15 mouse cellular contexts compared by ENCODE assay signal in the genomic region with DNA sequence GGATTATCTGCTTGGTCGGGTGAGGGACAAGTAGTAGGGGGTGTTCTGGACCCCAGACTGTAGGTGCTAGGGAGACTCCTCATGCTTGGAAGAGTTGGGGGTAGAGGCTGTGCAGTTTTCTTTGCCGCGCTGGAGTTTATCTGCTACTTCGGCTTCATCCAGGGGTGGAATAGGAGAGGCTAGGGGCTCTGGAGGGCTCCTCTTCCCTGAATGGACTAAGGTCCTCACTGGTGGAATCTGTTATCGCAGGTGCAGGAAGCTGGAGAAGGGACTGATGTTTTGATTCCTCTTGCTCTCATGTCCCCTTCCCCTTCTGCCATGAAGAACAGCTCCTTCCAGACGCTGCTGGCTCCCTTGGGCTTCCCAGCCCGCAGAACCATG. TPM values are rescaled to one million over a fixed set of nuclear protein-coding genes. Genes with fewer than 3 reads are reported as not detected.
DNase-seq lines count a peak whose midpoint lies in the region; ATAC-seq and TF ChIP-seq lines count a peak whose summit lies in the region.
"Had no signal": no experiment of that assay in that cellular context is flagged by ENCODE, and none has a peak within 500 bp of the region (broad histone marks: within the 10 kb centered on the region; RNA-seq: fewer than 3 reads in every experiment).

No protein-coding gene starts in this region.

- intact Hi-C loops in heart, postnatal 10 days (cut with DNase I): no loop called here

- peak; percentile 21; the same call in 1 of the 2 replicates for ATAC-seq in hindbrain, embryonic 12.5 days (ENCODE audit: low FRiP score)
- ATAC-seq in midbrain, embryonic 11.5 days (ENCODE audit: low FRiP score): no peak; the same call in 1 of the 2 replicates
- ATAC-seq: inflammation-experienced regulatory T-cells, adult 6 months; lung, postnatal 0 days had no signal

- H3K4me3 ChIP-seq in testis, adult 2 months (ENCODE audit: control insufficient read depth, low read depth, low read length): peak overlapping the region; percentile 46
- H3K4me3 ChIP-seq in hindbrain, embryonic 12.5 days: no peak overlapping the region
- no peak overlapping the region for H3K4me3 ChIP-seq in midbrain, embryonic 11.5 days (ENCODE audit: low read depth, low read length)
- H3K4me3 ChIP-seq in heart, embryonic 10.5 days: no peak overlapping the region
- no peak overlapping the region for H3K4me3 ChIP-seq in thymus, adult 2 months (ENCODE audit: control insufficient read depth, insufficient read depth, low read length)
- H3K4me3 ChIP-seq: heart, embryonic 13.5 days; limb, embryonic 15.5 days had no signal

- H3K27me3 ChIP-seq in testis, adult 2 months (ENCODE audit: control insufficient read depth, insufficient read depth, low read length): no peaks in the 10 kb centered on the region
- peaks cover 19% of the 10 kb centered on the region for H3K27me3 ChIP-seq in hindbrain, embryonic 12.5 days
- H3K27me3 ChIP-seq in midbrain, embryonic 11.5 days (ENCODE audit: control insufficient read depth, insufficient read depth, low read length): peaks cover 4% of the 10 kb centered on the region; the same call in 1 of the 2 replicates
- peaks cover 79% of the 10 kb centered on the region for H3K27me3 ChIP-seq in heart, embryonic 10.5 days (ENCODE audit: insufficient read depth, poor library complexity, severe bottlenecking)
- H3K27me3 ChIP-seq in thymus, adult 2 months (ENCODE audit: control insufficient read depth, insufficient read depth, low read length): peaks cover 7% of the 10 kb centered on the region; the same call in 1 of the 2 replicates

- peak overlapping the region; percentile 39 for H3K4me2 ChIP-seq in hindbrain, embryonic 12.5 days (replicated peaks)
- peak overlapping the region; percentile 33 for H3K4me2 ChIP-seq in midbrain, embryonic 11.5 days
- H3K4me2 ChIP-seq: heart, embryonic 13.5 days had no signal

- TF ChIP-seq POLR2A in testis, adult 2 months (IDR thresholded peaks at IDR 0.05; ENCODE audit: control insufficient read depth, low read depth, low read length): no peak
- no peak for TF ChIP-seq POLR2A in thymus, adult 2 months (IDR thresholded peaks at IDR 0.05; ENCODE audit: control insufficient read depth, extremely low read depth, insufficient read depth, low read length, poor library complexity)

- H3K36me3 ChIP-seq in testis, adult 2 months (ENCODE audit: control insufficient read depth, insufficient read depth, low read length): no peaks in the 10 kb centered on the region
- no peaks in the 10 kb centered on the region for H3K36me3 ChIP-seq in hindbrain, embryonic 12.5 days
- no peaks in the 10 kb centered on the region for H3K36me3 ChIP-seq in midbrain, embryonic 11.5 days (ENCODE audit: control insufficient read depth, insufficient read depth, low read length)
- no peaks in the 10 kb centered on the region for H3K36me3 ChIP-seq in heart, embryonic 10.5 days
- H3K36me3 ChIP-seq in thymus, adult 2 months (ENCODE audit: control insufficient read depth, insufficient read depth, low read length): no peaks in the 10 kb centered on the region
- H3K36me3 ChIP-seq: heart, embryonic 13.5 days; limb, embryonic 15.5 days had no signal

- TF ChIP-seq CTCF in testis, adult 2 months (IDR thresholded peaks at IDR 0.05; ENCODE audit: control insufficient read depth, insufficient read depth, insufficient replicate concordance, low read depth, low read length): no peak
- no peak for TF ChIP-seq CTCF in thymus, adult 2 months (IDR thresholded peaks at IDR 0.05; ENCODE audit: borderline replicate concordance, control insufficient read depth, extremely low read depth, insufficient read depth, low read length, poor library complexity)

- no peak overlapping the region for H3K27ac ChIP-seq in testis, adult 2 months (ENCODE audit: control insufficient read depth, insufficient read depth, low read depth, low read length)
- peak overlapping the region; percentile 89 for H3K27ac ChIP-seq in hindbrain, embryonic 12.5 days
- H3K27ac ChIP-seq in midbrain, embryonic 11.5 days (ENCODE audit: low read depth, low read length): no peak overlapping the region; the same call in 1 of the 2 replicates
- no peak overlapping the region for H3K27ac ChIP-seq in heart, embryonic 10.5 days
- H3K27ac ChIP-seq in thymus, adult 2 months (ENCODE audit: control insufficient read depth, insufficient read depth, low read length): no peak overlapping the region
- H3K27ac ChIP-seq: heart, embryonic 13.5 days; limb, embryonic 15.5 days had no signal

- WGBS in hindbrain, embryonic 12.5 days: 19% methylated on average over 7 of the region's 7 CpGs
- 12% methylated on average over 7 of the region's 7 CpGs for WGBS in midbrain, embryonic 11.5 days
- WGBS in heart, embryonic 10.5 days: 43% methylated on average over 7 of the region's 7 CpGs
- WGBS in thymus, adult 2 months: 61% methylated on average over 7 of the region's 7 CpGs

- H3K9ac ChIP-seq in hindbrain, embryonic 12.5 days: 0 out of 2 replicates have a peak overlapping the region, but pooled peaks have one; percentile 23
- H3K9ac ChIP-seq in midbrain, embryonic 11.5 days (ENCODE audit: low read length): 0 out of 2 replicates have a peak overlapping the region, but pooled peaks have one; percentile 7
- H3K9ac ChIP-seq: heart, embryonic 13.5 days; limb, embryonic 15.5 days had no signal

- H3K9me3 ChIP-seq in hindbrain, embryonic 12.5 days (replicated peaks): no peaks in the 10 kb centered on the region
- no peaks in the 10 kb centered on the region for H3K9me3 ChIP-seq in midbrain, embryonic 11.5 days (ENCODE audit: control insufficient read depth, low read length)
- H3K9me3 ChIP-seq in heart, embryonic 10.5 days: no peaks in the 10 kb centered on the region
- H3K9me3 ChIP-seq: limb, embryonic 15.5 days had no signal

- no peak for DNase-seq in testis, postnatal 10 days (ENCODE audit: low spot score)
- DNase-seq in midbrain, embryonic 11.5 days (ENCODE audit: low spot score, missing footprints): peak; percentile 91
- no peak for DNase-seq in heart, postnatal 10 days
- DNase-seq in urinary bladder, postnatal 10 days (ENCODE audit: low spot score): no peak
- DNase-seq in heart, embryonic 10.5 days (ENCODE audit: low spot score): no peak
- DNase-seq in thymus, adult 2 months: no peak
- DNase-seq: gastrocnemius, postnatal 10 days; thymus, postnatal 14 days had no signal

- H3K4me1 ChIP-seq in testis, adult 2 months (ENCODE audit: control insufficient read depth, insufficient read depth, low read length): peaks cover 2% of the 10 kb centered on the region; the same call in 1 of the 2 replicates
- H3K4me1 ChIP-seq in hindbrain, embryonic 12.5 days: peaks cover 64% of the 10 kb centered on the region
- peaks cover 45% of the 10 kb centered on the region for H3K4me1 ChIP-seq in midbrain, embryonic 11.5 days (ENCODE audit: control insufficient read depth, insufficient read depth, low read length)
- peaks cover 19% of the 10 kb centered on the region for H3K4me1 ChIP-seq in heart, embryonic 10.5 days
- no peaks in the 10 kb centered on the region for H3K4me1 ChIP-seq in thymus, adult 2 months (replicated peaks; ENCODE audit: control insufficient read depth, insufficient read depth, low read length)

RNA-seq across cellular contexts. Expression of a gene that starts 47.1 kb away (rescaled TPM):
- not detected in 2 replicates for polyA plus RNA-seq in testis, adult 2 months (2012; rRNA removed)
- polyA plus RNA-seq in hindbrain, embryonic 12.5 days (2016; fragmentation: Nextera tagmentation; extraction: Ambion mirVana): not detected in 2 replicates
- 0.25 TPM in 1 of 2 replicates, not detected in the other for polyA plus RNA-seq in midbrain, embryonic 11.5 days (2014; fragmentation: Nextera tagmentation; extraction: Ambion mirVana)
- total RNA-seq in heart, postnatal 10 days (2021): not detected
- not detected in 2 replicates for polyA plus RNA-seq in heart, embryonic 10.5 days (2016; fragmentation: Nextera tagmentation; extraction: Ambion mirVana)
- 0.05 TPM in 1 of 2 replicates, not detected in the other for polyA plus RNA-seq in thymus, adult 2 months (2012; rRNA removed)
- total RNA-seq: gastrocnemius, postnatal 10 days had no signal
- polyA plus RNA-seq: heart, embryonic 13.5 days; inflammation-experienced regulatory T-cells, adult 6 months; large intestine, adult 2 months; lung, postnatal 0 days had no signal
